Mouse (Mus musculus) right cerebral cortex, postnatal 14 days (tissue): ENCODE data around the gene Rln1.

Source experiments
- DNase-seq: peaks from one replicate; pipeline ENCODE4 v3.0.0; 2022

The Rln1 gene

GRCm38 (mm10) chr19:29291532-29291931, 42.9 kb downstream of the Rln1 start:
- no peak for DNase-seq

DNA sequence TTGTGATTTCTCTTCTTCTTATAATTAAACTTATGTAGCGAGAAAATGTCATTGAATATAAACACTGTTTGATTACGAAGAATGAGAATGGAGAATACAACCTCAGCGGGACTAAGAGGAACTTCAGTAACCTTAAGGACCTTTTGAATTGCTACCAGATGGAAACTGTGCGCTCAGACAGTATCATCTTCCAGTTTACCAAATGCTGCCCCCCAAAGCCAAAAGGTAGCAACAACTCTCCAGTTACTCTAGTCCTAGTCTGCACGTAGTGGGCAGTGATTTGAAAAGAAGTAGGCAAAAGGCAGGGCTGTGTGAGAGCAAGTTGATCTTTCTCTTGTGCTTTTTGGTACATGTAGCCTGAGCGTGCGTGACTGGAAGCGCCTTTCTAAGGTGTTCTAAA, 46.6 kb downstream of the Rln1 start:
- DNase-seq: no peak

DNA sequence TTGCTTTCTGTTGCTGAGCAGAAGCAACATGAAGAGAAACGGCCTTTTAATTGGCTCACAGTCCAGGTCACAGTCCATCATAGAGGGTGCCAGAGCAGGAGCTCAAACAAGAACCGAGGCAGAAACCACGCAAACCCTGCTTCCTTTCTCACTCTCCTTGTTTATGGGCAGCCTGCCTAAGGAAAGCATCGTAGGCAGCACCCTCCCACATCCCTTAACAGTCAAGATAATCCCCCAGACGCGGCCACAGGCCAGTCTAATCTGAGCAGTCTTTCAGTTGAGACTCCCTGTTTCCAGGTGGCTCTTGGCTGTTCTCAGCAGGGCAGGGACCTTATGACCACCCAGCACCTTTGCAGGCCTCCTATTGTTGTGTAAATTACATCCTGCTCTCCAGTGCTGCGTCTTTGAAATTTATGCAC, 49.0 kb downstream of the Rln1 start:
- no peak for DNase-seq
